Comparison of ENCODE assay signal across 17 mouse cellular contexts in genomic region chr16:4638891-4639390, GRCm38 (mm10). TPM values are rescaled to one million over a fixed set of nuclear protein-coding genes. Genes with fewer than 3 reads are reported as not detected.
DNase-seq lines count a peak whose midpoint lies in the region; ATAC-seq and TF ChIP-seq lines count a peak whose summit lies in the region.
"Had no signal": no experiment of that assay in that cellular context is flagged by ENCODE, and none has a peak within 500 bp of the region (broad histone marks: within the 10 kb centered on the region; RNA-seq: fewer than 3 reads in every experiment).

No protein-coding gene starts in this region.

- peaks cover 43% of the 10 kb centered on the region for H3K4me1 ChIP-seq in liver, embryonic 15.5 days (replicated peaks)
- peaks cover 42% of the 10 kb centered on the region for H3K4me1 ChIP-seq in liver, postnatal 0 days (ENCODE audit: insufficient read depth)
- peaks cover 63% of the 10 kb centered on the region for H3K4me1 ChIP-seq in embryonic facial prominence, embryonic 10.5 days
- H3K4me1 ChIP-seq in small intestine, adult 2 months (ENCODE audit: control insufficient read depth, insufficient read depth, insufficient read length, low read length), result peaks cover 16% of the 10 kb centered on the region

- H3K9ac ChIP-seq in liver, embryonic 15.5 days, result no peak overlapping the region
- H3K9ac ChIP-seq in liver, postnatal 0 days (replicated peaks), result no peak overlapping the region

- TF ChIP-seq EP300 in liver, postnatal 0 days (IDR thresholded peaks at IDR 0.05; ENCODE audit: low read depth), result no peak

- intact Hi-C loops in left cerebral cortex, postnatal 14 days (cut with DNase I), result no loop called here

- TF ChIP-seq CTCF in liver, postnatal 0 days (IDR thresholded peaks at IDR 0.05; ENCODE audit: low read depth), result no peak
- TF ChIP-seq CTCF in small intestine, adult 2 months (IDR thresholded peaks at IDR 0.05; ENCODE audit: extremely low read depth, insufficient read length, insufficient replicate concordance, low read depth, low read length), result no peak

- TF ChIP-seq POLR2A in small intestine, adult 2 months (IDR thresholded peaks at IDR 0.05; ENCODE audit: low read depth, low read length), result 0 out of 2 replicates have a peak, but pooled peaks have one; percentile 10

- H3K4me2 ChIP-seq in liver, embryonic 15.5 days, result 0 out of 2 replicates have a peak overlapping the region, but pooled peaks have one; percentile 94
- H3K4me2 ChIP-seq in liver, postnatal 0 days (ENCODE audit: low read depth, low read length), result no peak overlapping the region

- no peaks in the 10 kb centered on the region for H3K27me3 ChIP-seq in liver, embryonic 15.5 days
- H3K27me3 ChIP-seq in liver, postnatal 0 days (ENCODE audit: insufficient read depth, low read length), result no peaks in the 10 kb centered on the region
- H3K27me3 ChIP-seq in embryonic facial prominence, embryonic 10.5 days (replicated peaks; ENCODE audit: low read depth, poor library complexity, severe bottlenecking), result no peaks in the 10 kb centered on the region
- no peaks in the 10 kb centered on the region for H3K27me3 ChIP-seq in small intestine, adult 2 months (ENCODE audit: control insufficient read depth, insufficient read depth, low read length)
- H3K27me3 ChIP-seq: CH12.LX; embryonic facial prominence, embryonic 15.5 days; heart, embryonic 12.5 days had no signal

- H3K27ac ChIP-seq in liver, embryonic 15.5 days (replicated peaks), result no peak overlapping the region
- H3K27ac ChIP-seq in liver, postnatal 0 days (ENCODE audit: low read depth), result no peak overlapping the region
- no peak overlapping the region for H3K27ac ChIP-seq in embryonic facial prominence, embryonic 10.5 days (replicated peaks)
- no peak overlapping the region for H3K27ac ChIP-seq in small intestine, adult 2 months (ENCODE audit: insufficient read depth, low read depth, low read length)
- H3K27ac ChIP-seq: hindbrain, embryonic 14.5 days had no signal

- no peaks in the 10 kb centered on the region for H3K9me3 ChIP-seq in liver, embryonic 15.5 days (replicated peaks)
- H3K9me3 ChIP-seq in liver, postnatal 0 days (ENCODE audit: low read length), result no peaks in the 10 kb centered on the region
- no peaks in the 10 kb centered on the region for H3K9me3 ChIP-seq in embryonic facial prominence, embryonic 10.5 days
- H3K9me3 ChIP-seq: embryonic facial prominence, embryonic 15.5 days; G1E; heart, embryonic 12.5 days had no signal

- DNase-seq in heart, adult 11 months, result peak; percentile 92
- no peak for DNase-seq in heart, adult 9 months (ENCODE audit: low spot score in 2 of 2)
- no peak for DNase-seq in liver, postnatal 0 days
- no peak for DNase-seq in embryonic facial prominence, embryonic 10.5 days (ENCODE audit: low spot score)
- no peak for DNase-seq in layer of hippocampus, adult 8-10 months (ENCODE audit: low spot score in 2 of 2)
- DNase-seq in left cerebral cortex, postnatal 14 days (ENCODE audit: low spot score in 2 of 2), result no peak
- DNase-seq: cerebellum, adult 11-12 months; cerebellum, adult 8-10 months; cerebellum, postnatal 36 days had no signal

- no peak overlapping the region for H3K4me3 ChIP-seq in liver, embryonic 15.5 days (replicated peaks)
- no peak overlapping the region for H3K4me3 ChIP-seq in liver, postnatal 0 days (ENCODE audit: low read depth, low read length)
- H3K4me3 ChIP-seq in embryonic facial prominence, embryonic 10.5 days, result 0 out of 2 replicates have a peak overlapping the region, but pooled peaks have one; percentile 85
- H3K4me3 ChIP-seq in small intestine, adult 2 months (ENCODE audit: low read depth, low read length), result no peak overlapping the region

- ATAC-seq in liver, embryonic 15.5 days (ENCODE audit: insufficient read depth), result no peak
- ATAC-seq in liver, postnatal 0 days, result no peak
- ATAC-seq: inflammation-experienced regulatory T-cells, adult 6 months had no signal

- WGBS in liver, embryonic 15.5 days (ENCODE audit: insufficient replicate concordance), result 65% methylated on average over 3 of the region's 3 CpGs
- WGBS in liver, postnatal 0 days (ENCODE audit: insufficient replicate concordance), result 65% methylated on average over 3 of the region's 3 CpGs
- 89% methylated on average over 3 of the region's 3 CpGs for WGBS in embryonic facial prominence, embryonic 10.5 days
- WGBS in small intestine, adult 2 months, result 89% methylated on average over 3 of the region's 3 CpGs

- peaks cover 19% of the 10 kb centered on the region for H3K36me3 ChIP-seq in liver, embryonic 15.5 days (replicated peaks)
- H3K36me3 ChIP-seq in liver, postnatal 0 days (replicated peaks; ENCODE audit: insufficient read depth, low read length), result peaks cover 19% of the 10 kb centered on the region
- peaks cover 14% of the 10 kb centered on the region for H3K36me3 ChIP-seq in embryonic facial prominence, embryonic 10.5 days (replicated peaks)
- H3K36me3 ChIP-seq in small intestine, adult 2 months (ENCODE audit: control insufficient read depth, insufficient read depth, low read length), result peaks cover 25% of the 10 kb centered on the region
- H3K36me3 ChIP-seq: embryonic facial prominence, embryonic 15.5 days; heart, embryonic 12.5 days had no signal

RNA-seq across cellular contexts. Expression of gene Vasn, which starts 0.8 kb away (rescaled TPM):
- 2.4 and 2.8 TPM in 2 replicates for polyA plus RNA-seq in liver, embryonic 15.5 days (2015; fragmentation: Nextera tagmentation; extraction: Ambion mirVana)
- 1.6 and 1.9 TPM in 2 replicates for polyA plus RNA-seq in liver, postnatal 0 days (2015; fragmentation: Nextera tagmentation; extraction: Ambion mirVana)
- polyA plus RNA-seq in embryonic facial prominence, embryonic 10.5 days (2016; fragmentation: Nextera tagmentation; extraction: Ambion mirVana), result 14.4 and 16.2 TPM in 2 replicates
- polyA plus RNA-seq in small intestine, adult 2 months (2012; rRNA removed), result 6.5 and 7.8 TPM in 2 replicates
- total RNA-seq in layer of hippocampus, adult 8-10 months (2022), result 10 to 100 TPM in 1 of 4 experiments, 1 to 10 TPM in 3; 4.8 to 10.2 (median 6.7) TPM
- 10 to 100 TPM in 1 of 2 experiments, 1 to 10 TPM in 1; 8.3 to 10.9 TPM for total RNA-seq in left cerebral cortex, postnatal 14 days (2021)

RNA-seq across cellular contexts. Expression of gene Dnaja3, which starts 0.8 kb away (rescaled TPM):
- 45.7 and 50.1 TPM in 2 replicates for polyA plus RNA-seq in liver, embryonic 15.5 days (2015; fragmentation: Nextera tagmentation; extraction: Ambion mirVana)
- 66.0 and 70.5 TPM in 2 replicates for polyA plus RNA-seq in liver, postnatal 0 days (2015; fragmentation: Nextera tagmentation; extraction: Ambion mirVana)
- polyA plus RNA-seq in embryonic facial prominence, embryonic 10.5 days (2016; fragmentation: Nextera tagmentation; extraction: Ambion mirVana), result 66.6 and 66.7 TPM in 2 replicates
- polyA plus RNA-seq in small intestine, adult 2 months (2012; rRNA removed), result 10.2 and 13.7 TPM in 2 replicates
- total RNA-seq in layer of hippocampus, adult 8-10 months (2022), result 10 to 100 TPM; 59.6 to 68.7 (median 64.4) TPM
- total RNA-seq in left cerebral cortex, postnatal 14 days (2021), result 10 to 100 TPM; 63.6 to 65.9 TPM

RNA-seq across cellular contexts. Expression of gene Pam16, which starts 14.2 kb away (rescaled TPM):
- polyA plus RNA-seq in liver, embryonic 15.5 days (2015; fragmentation: Nextera tagmentation; extraction: Ambion mirVana), result 41.1 and 53.2 TPM in 2 replicates
- polyA plus RNA-seq in liver, postnatal 0 days (2015; fragmentation: Nextera tagmentation; extraction: Ambion mirVana), result 59.7 and 66.3 TPM in 2 replicates
- polyA plus RNA-seq in embryonic facial prominence, embryonic 10.5 days (2016; fragmentation: Nextera tagmentation; extraction: Ambion mirVana), result 92.6 and 97.5 TPM in 2 replicates
- 6.0 and 8.7 TPM in 2 replicates for polyA plus RNA-seq in small intestine, adult 2 months (2012; rRNA removed)
- 100 to 1,000 TPM in 1 of 4 experiments, 10 to 100 TPM in 3; 81.5 to 100 (median 89.5) TPM for total RNA-seq in layer of hippocampus, adult 8-10 months (2022)
- 10 to 100 TPM; 81.6 to 82.8 TPM for total RNA-seq in left cerebral cortex, postnatal 14 days (2021)

RNA-seq across cellular contexts. Expression of gene Coro7, which starts 40.6 kb away (rescaled TPM):
- 10.5 and 13.1 TPM in 2 replicates for polyA plus RNA-seq in liver, embryonic 15.5 days (2015; fragmentation: Nextera tagmentation; extraction: Ambion mirVana)
- polyA plus RNA-seq in liver, postnatal 0 days (2015; fragmentation: Nextera tagmentation; extraction: Ambion mirVana), result 6.8 and 10.3 TPM in 2 replicates
- 23.3 and 23.9 TPM in 2 replicates for polyA plus RNA-seq in embryonic facial prominence, embryonic 10.5 days (2016; fragmentation: Nextera tagmentation; extraction: Ambion mirVana)
- 45.6 and 86.6 TPM in 2 replicates for polyA plus RNA-seq in small intestine, adult 2 months (2012; rRNA removed)
- 100 to 1,000 TPM in 1 of 4 experiments, 10 to 100 TPM in 3; 81.9 to 101 (median 90.3) TPM for total RNA-seq in layer of hippocampus, adult 8-10 months (2022)
- 10 to 100 TPM; 81.1 to 93.9 TPM for total RNA-seq in left cerebral cortex, postnatal 14 days (2021)

RNA-seq across cellular contexts. Expression of gene Glis2, which starts 44.4 kb away (rescaled TPM):
- 2.0 and 2.3 TPM in 2 replicates for polyA plus RNA-seq in liver, embryonic 15.5 days (2015; fragmentation: Nextera tagmentation; extraction: Ambion mirVana)
- polyA plus RNA-seq in liver, postnatal 0 days (2015; fragmentation: Nextera tagmentation; extraction: Ambion mirVana), result 1.7 and 1.9 TPM in 2 replicates
- 22.2 and 22.3 TPM in 2 replicates for polyA plus RNA-seq in embryonic facial prominence, embryonic 10.5 days (2016; fragmentation: Nextera tagmentation; extraction: Ambion mirVana)
- polyA plus RNA-seq in small intestine, adult 2 months (2012; rRNA removed), result 8.6 and 10.1 TPM in 2 replicates
- 10 to 100 TPM; 10.9 to 18.4 (median 11.9) TPM for total RNA-seq in layer of hippocampus, adult 8-10 months (2022)
- 10 to 100 TPM; 16.3 to 18.0 TPM for total RNA-seq in left cerebral cortex, postnatal 14 days (2021)
